Mouse (Mus musculus) liver, embryonic 16.5 days (tissue): ENCODE measurements at regions not wholly inside any gene's neighbourhood (a gene's known extent, or its start where the extent isn't known, plus 50 kb on each side); places are given as distances from the start of the nearest gene placed in this dataset.

Experiments
- ATAC-seq: fragments of 200-750 bp; cut with Nextera tagmentation; 2 replicates; pipeline ENCODE4 v1.8.0; 2017; ENCODE audit warnings: low read depth, mild to moderate bottlenecking, moderate number of reproducible peaks, moderate library complexity
- H3K27ac ChIP-seq: fragments of 300-500 bp; sonication (generic); 2 replicates; pipeline ENCODE4 v1.5.1; 2014; ENCODE audit warnings: mild to moderate bottlenecking, low read length
- H3K27me3 ChIP-seq: fragments of 300-500 bp; sonication (generic); 2 replicates; pipeline ENCODE4 v1.6.1; 2014; ENCODE audit warnings: low read depth, low read length, mixed read lengths; ENCODE audit not compliant: control insufficient read depth, insufficient read depth
- H3K36me3 ChIP-seq: fragments of 300-500 bp; sonication (generic); 2 replicates; pipeline ENCODE4 v1.6.1; 2014; ENCODE audit warnings: mild to moderate bottlenecking; ENCODE audit not compliant: control insufficient read depth, insufficient read depth
- H3K4me1 ChIP-seq: fragments of 300-500 bp; sonication (generic); 2 replicates; pipeline ENCODE4 v1.6.1; 2014; ENCODE audit warnings: low read depth, low read length, mixed read lengths; ENCODE audit not compliant: control insufficient read depth
- H3K4me2 ChIP-seq: fragments of 300-500 bp; sonication (generic); 2 replicates; pipeline ENCODE4 v1.6.1; 2014; ENCODE audit warnings: low read depth, low read length, mixed read lengths
- H3K4me3 ChIP-seq: fragments of 300-500 bp; sonication (generic); 2 replicates; pipeline ENCODE4 v1.5.1; 2014; ENCODE audit warnings: low read depth, mild to moderate bottlenecking, low read length
- H3K9ac ChIP-seq: fragments of 300-500 bp; sonication (generic); 2 replicates; pipeline ENCODE4 v1.6.1; 2014; ENCODE audit warnings: low read depth, low read length
- H3K9me3 ChIP-seq: fragments of 300-500 bp; sonication (generic); replicated peaks from 2 replicates; pipeline ENCODE4 v1.6.1; 2016; ENCODE audit warnings: low read length; ENCODE audit not compliant: control insufficient read depth
- WGBS: fragments of 180-500 bp; shearing (Covaris S2); extraction: QIAGEN DNeasy Blood & Tissue Kit; methylation state at CpG from one replicate; pipeline ENCODE4 v1.1.7; 2014; ENCODE audit not compliant: insufficient replicate concordance; 5-methylcytosine and 5-hydroxymethylcytosine counted together

GRCm38 (mm10) chr8:34440771-34441170 lies 329.2 kb upstream of the Gm10131 start:
- no peaks in the 10 kb centered on the region for H3K27me3 ChIP-seq
- H3K4me1 ChIP-seq: no peaks in the 10 kb centered on the region; the same call in none of the 2 replicates
- no peaks in the 10 kb centered on the region for H3K36me3 ChIP-seq
- H3K9me3 ChIP-seq: no peaks in the 10 kb centered on the region
- no peak overlapping the region; the same call in 1 of the 2 replicates for H3K27ac ChIP-seq
- 58% methylated on average over 4 of the region's 4 CpGs for WGBS
- H3K4me3 ChIP-seq: peak overlapping the region; percentile 21; the same call in 1 of the 2 replicates
- H3K4me2 ChIP-seq: no peak overlapping the region
- ATAC-seq: peak; percentile 39
- H3K9ac ChIP-seq: no peak overlapping the region

- H3K4me1 ChIP-seq: no peaks in the 10 kb centered on the region; the same call in none of the 2 replicates
- no peak overlapping the region for H3K9ac ChIP-seq
- H3K36me3 ChIP-seq: no peaks in the 10 kb centered on the region
- ATAC-seq: no peak; the same call in 1 of the 2 replicates
- no peaks in the 10 kb centered on the region for H3K27me3 ChIP-seq
- H3K27ac ChIP-seq: no peak overlapping the region
- 57% methylated on average over 2 of the region's 2 CpGs for WGBS
- H3K4me3 ChIP-seq: no peak overlapping the region
- no peaks in the 10 kb centered on the region for H3K9me3 ChIP-seq
- H3K4me2 ChIP-seq: no peak overlapping the region
Observed at GRCm38 (mm10) chr8:34438771-34439170, 327.2 kb upstream of the Gm10131 start.

GRCm38 (mm10) chr8:34431985-34432384 lies 320.4 kb upstream of the Gm10131 start:
- Histone ChIP-seq H3K36me3 (no peaks in the 10 kb centered on the region), H3K27me3 (no peaks in the 10 kb centered on the region), H3K9ac (no peak overlapping the region), H3K9me3 (no peaks in the 10 kb centered on the region), H3K4me1 (no peaks in the 10 kb centered on the region), H3K4me2 (no peak overlapping the region), H3K27ac (no peak overlapping the region), H3K4me3 (no peak overlapping the region)
- 62% methylated on average over 7 of the region's 7 CpGs for WGBS
- ATAC-seq: no peak

- no peak overlapping the region for H3K4me2 ChIP-seq
- ATAC-seq: no peak
- H3K27me3 ChIP-seq: no peaks in the 10 kb centered on the region
- no peak overlapping the region for H3K27ac ChIP-seq
- no peak overlapping the region for H3K9ac ChIP-seq
- H3K4me1 ChIP-seq: no peaks in the 10 kb centered on the region
- WGBS: 58% methylated on average over 3 of the region's 3 CpGs
- no peaks in the 10 kb centered on the region for H3K36me3 ChIP-seq
- no peak overlapping the region for H3K4me3 ChIP-seq
- no peaks in the 10 kb centered on the region for H3K9me3 ChIP-seq
Observed at GRCm38 (mm10) chr8:34429231-34429630, 317.7 kb upstream of the Gm10131 start.

- H3K9ac ChIP-seq: no peak overlapping the region
- ATAC-seq: no peak
- no peak overlapping the region for H3K27ac ChIP-seq
- no peak overlapping the region for H3K4me3 ChIP-seq
- H3K4me2 ChIP-seq: no peak overlapping the region
- H3K36me3 ChIP-seq: no peaks in the 10 kb centered on the region
- 63% methylated on average over 3 of the region's 3 CpGs for WGBS
- H3K27me3 ChIP-seq: no peaks in the 10 kb centered on the region
- H3K9me3 ChIP-seq: no peaks in the 10 kb centered on the region
- H3K4me1 ChIP-seq: no peaks in the 10 kb centered on the region
Observed at GRCm38 (mm10) chr8:34401571-34401970, 290.0 kb upstream of the Gm10131 start.

- H3K9me3 ChIP-seq: no peaks in the 10 kb centered on the region
- no peak for ATAC-seq
- 56% methylated on average over 14 of the region's 14 CpGs for WGBS
Observed at GRCm38 (mm10) chr8:34398914-34399813, 287.6 kb upstream of the Gm10131 start.

GRCm38 (mm10) chr8:34397583-34398411 lies 286.3 kb upstream of the Gm10131 start:
- ATAC-seq: no peak

More at GRCm38 (mm10) chr8:34398914-34399813, 287.6 kb upstream of the Gm10131 start:
- Histone ChIP-seq H3K9ac (no peak overlapping the region), H3K27me3 (no peaks in the 10 kb centered on the region), H3K27ac (no peak overlapping the region), H3K36me3 (no peaks in the 10 kb centered on the region), H3K4me3 (no peak overlapping the region), H3K4me1 (no peaks in the 10 kb centered on the region), H3K4me2 (no peak overlapping the region)

GRCm38 (mm10) chr8:34397225-34397582 lies 285.7 kb upstream of the Gm10131 start:
- no peak for ATAC-seq
- H3K9me3 ChIP-seq: no peaks in the 10 kb centered on the region
- no peaks in the 10 kb centered on the region for H3K36me3 ChIP-seq
- no peak overlapping the region for H3K4me3 ChIP-seq
- no peak overlapping the region for H3K27ac ChIP-seq
- H3K9ac ChIP-seq: no peak overlapping the region
- 38% methylated on average over 4 of the region's 4 CpGs for WGBS
- H3K27me3 ChIP-seq: no peaks in the 10 kb centered on the region
- no peaks in the 10 kb centered on the region for H3K4me1 ChIP-seq
- H3K4me2 ChIP-seq: no peak overlapping the region

More at GRCm38 (mm10) chr8:34397583-34398411, 286.3 kb upstream of the Gm10131 start:
- Histone ChIP-seq H3K4me2 (no peak overlapping the region), H3K4me3 (no peak overlapping the region), H3K4me1 (no peaks in the 10 kb centered on the region), H3K27me3 (no peaks in the 10 kb centered on the region), H3K9ac (no peak overlapping the region), H3K36me3 (no peaks in the 10 kb centered on the region), H3K27ac (no peak overlapping the region), H3K9me3 (no peaks in the 10 kb centered on the region)
- 34% methylated on average over 22 of the region's 23 CpGs for WGBS
